Mouse (Mus musculus) cerebellum, adult 2 months (tissue): Measurements from ENCODE around the gene Mrps18c.

Experiments used
- CTCF ChIP-seq: fragments of 200-500 bp; IDR thresholded peaks from 2 replicates; pipeline ENCODE4 v1.5.1; 2011; ENCODE audit warnings: low read depth, mild to moderate bottlenecking, control low read depth, low read length, moderate library complexity, borderline replicate concordance; ENCODE audit not compliant: insufficient read depth
- POLR2A ChIP-seq: fragments of 200-500 bp; IDR thresholded peaks from 2 replicates; pipeline ENCODE4 v1.6.1; 2011; ENCODE audit warnings: low read length, control low read depth, borderline replicate concordance; ENCODE audit not compliant: insufficient read depth

- TF ChIP-seq CTCF, result no peak
- TF ChIP-seq POLR2A, result no peak
These were observed 47.0 kb downstream of the Mrps18c start, which contains the start of gene Gpat3 for GRCm38 (mm10) chr5:100845485-100845847.
